26 mouse cellular contexts compared by ENCODE assay signal in genomic region chr16:85181502-85181901, GRCm38 (mm10).
"Had no signal": no experiment of that assay in that cellular context is flagged by ENCODE, and none has a peak within 500 bp of the region (broad histone marks: within the 10 kb centered on the region; RNA-seq: fewer than 3 reads in every experiment).

No protein-coding gene starts in this region.

- H3K9ac ChIP-seq: heart, embryonic 12.5 days; hindbrain, embryonic 12.5 days; hindbrain, embryonic 14.5 days; intestine, embryonic 15.5 days; kidney, embryonic 15.5 days; limb, embryonic 13.5 days; limb, embryonic 15.5 days had no signal

- H3K36me3 ChIP-seq: heart, embryonic 10.5 days; heart, embryonic 12.5 days; hindbrain, embryonic 10.5 days; hindbrain, embryonic 12.5 days; intestine, embryonic 15.5 days; kidney, embryonic 15.5 days; limb, embryonic 13.5 days; limb, embryonic 15.5 days had no signal

- H3K4me1 ChIP-seq: heart, embryonic 12.5 days; hindbrain, embryonic 10.5 days; hindbrain, embryonic 12.5 days; kidney, embryonic 15.5 days; limb, embryonic 13.5 days; limb, embryonic 15.5 days had no signal

- H3K9me3 ChIP-seq: heart, embryonic 10.5 days; heart, embryonic 12.5 days; hindbrain, embryonic 10.5 days; hindbrain, embryonic 12.5 days; intestine, embryonic 15.5 days; kidney, embryonic 15.5 days; limb, embryonic 13.5 days; limb, embryonic 15.5 days had no signal

- H3K27me3 ChIP-seq: heart, embryonic 12.5 days; hindbrain, embryonic 12.5 days; intestine, embryonic 15.5 days; kidney, embryonic 15.5 days; limb, embryonic 13.5 days; limb, embryonic 15.5 days had no signal

- DNase-seq: gastrocnemius, adult 2 months; gastrocnemius, postnatal 10 days; gastrocnemius, postnatal 25 days; heart, adult 18-20 months; heart, postnatal 10 days; heart, postnatal 4 days; kidney, adult 2 months; kidney, adult 9 months; kidney, postnatal 14 days; kidney, postnatal 36 days; layer of hippocampus, adult 9-11 months; layer of hippocampus, postnatal 36 days; left cerebral cortex, postnatal 4 days had no signal

- H3K27ac ChIP-seq: gastrocnemius, adult 2 months; heart, embryonic 10.5 days; hindbrain, embryonic 10.5 days; hindbrain, embryonic 12.5 days; hindbrain, embryonic 14.5 days; intestine, embryonic 15.5 days; kidney, embryonic 15.5 days; kidney, postnatal 0 days; limb, embryonic 13.5 days; limb, embryonic 15.5 days had no signal

- ATAC-seq: hindbrain, embryonic 16.5 days; inflammation-experienced regulatory T-cells, adult 6 months; intestine, embryonic 15.5 days; intestine, postnatal 0 days had no signal

- H3K4me2 ChIP-seq: heart, embryonic 12.5 days; hindbrain, embryonic 12.5 days; hindbrain, embryonic 14.5 days; intestine, embryonic 15.5 days; kidney, embryonic 15.5 days; limb, embryonic 13.5 days; limb, embryonic 15.5 days had no signal

- H3K4me3 ChIP-seq: gastrocnemius, adult 2 months; heart, embryonic 10.5 days; heart, embryonic 12.5 days; hindbrain, embryonic 10.5 days; hindbrain, embryonic 12.5 days; intestine, embryonic 15.5 days; kidney, embryonic 15.5 days; limb, embryonic 13.5 days; limb, embryonic 15.5 days had no signal
